Mouse (Mus musculus) brain, embryonic 14.5 days (tissue): Measurements from ENCODE around the gene Wdr43. TPM values are rescaled to one million over a fixed set of nuclear protein-coding genes. Genes with fewer than 3 reads are reported as not detected.

Experiments
- DNase-seq: peaks from one replicate; pipeline ENCODE4 v3.0.0-alpha.2; 2011; ENCODE audit warnings: low read depth
- CTCF ChIP-seq: fragments of 200-500 bp; IDR thresholded peaks from 2 replicates; pipeline ENCODE4 v1.5.1; 2012; ENCODE audit warnings: inconsistent platforms, mild to moderate bottlenecking, moderate library complexity, borderline replicate concordance; ENCODE audit not compliant: insufficient read depth, insufficient read length; ENCODE audit errors: extremely low read depth
- POLR2A ChIP-seq: fragments of 200-500 bp; IDR thresholded peaks from 2 replicates; pipeline ENCODE4 v1.6.1; 2012; ENCODE audit warnings: mild to moderate bottlenecking, inconsistent platforms, borderline replicate concordance; ENCODE audit not compliant: poor library complexity, insufficient read depth, insufficient read length, severe bottlenecking; ENCODE audit errors: extremely low read depth
- polyA plus RNA-seq: library from polyadenylated mRNA; depleted of rRNA; stranded (reverse); fragments of >200 nt; gene quantifications from 2 replicates; pipeline ENCODE4 v1.2.3, GENCODE M21; 2012

Gene Wdr43
- polyA plus RNA-seq, 1 experiment = 44.8 TPM

DNA sequence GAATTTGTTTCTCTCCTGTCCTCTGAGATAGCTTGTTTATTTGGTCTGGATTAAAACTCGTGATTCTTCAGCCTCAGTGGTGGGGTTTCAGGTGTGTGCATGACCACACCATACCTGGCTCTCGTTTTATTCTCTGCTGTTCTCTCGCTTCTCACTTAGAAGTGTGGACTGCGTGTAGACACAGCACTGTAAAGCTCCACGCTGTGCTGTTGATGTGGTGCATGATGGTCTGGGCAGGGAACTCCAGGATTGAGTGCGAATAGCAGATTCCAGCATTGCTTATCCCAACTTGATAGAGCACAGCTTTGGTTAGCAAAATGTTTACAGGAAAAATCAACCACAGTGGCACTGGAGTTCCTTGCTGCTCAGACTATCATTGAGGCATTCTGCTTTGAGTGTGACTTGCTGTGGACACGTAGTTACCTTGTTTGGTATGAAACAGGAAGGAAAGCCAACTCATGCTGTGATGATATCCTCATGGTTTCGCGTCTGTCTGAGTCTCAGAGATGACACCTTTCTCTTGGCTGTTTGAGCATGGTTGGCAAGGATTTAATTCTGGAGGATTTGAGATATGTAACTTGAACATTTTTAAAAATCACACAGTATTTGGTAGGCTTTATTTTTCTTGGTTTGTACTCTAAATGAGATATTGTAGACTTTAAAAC, 24.9 kb downstream of the Wdr43 start:
- DNase-seq = peak; percentile 11
- TF ChIP-seq POLR2A (no peak), CTCF (no peak)

DNA sequence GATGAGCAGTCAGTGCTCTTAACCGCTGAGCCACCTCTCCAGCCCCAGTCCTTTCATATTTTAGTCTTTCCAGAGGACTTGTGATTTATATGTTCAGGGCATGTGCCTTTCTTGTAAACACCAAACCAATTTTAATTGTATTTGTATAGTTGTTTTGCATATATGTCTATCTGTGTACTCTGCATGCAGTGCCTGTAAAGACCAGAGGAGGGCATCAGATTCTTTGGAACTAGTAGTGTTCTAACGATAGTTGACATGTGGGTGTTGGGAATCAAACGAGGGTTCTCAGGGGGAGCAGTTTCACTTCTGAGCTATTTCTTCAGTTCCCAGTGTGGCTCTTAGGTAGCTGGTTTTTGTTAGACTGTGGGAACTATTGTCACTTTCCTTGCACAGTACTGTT, 26.5 kb downstream of the Wdr43 start:
- no peak for DNase-seq
- no peak for TF ChIP-seq CTCF
- TF ChIP-seq POLR2A = no peak

GRCm38 (mm10) chr17:71650011-71650410, 34.3 kb downstream of the Wdr43 start:
- no peak for DNase-seq
- TF ChIP-seq POLR2A = no peak
- peak; percentile 26; the same call in 1 of the 2 replicates for TF ChIP-seq CTCF

DNA sequence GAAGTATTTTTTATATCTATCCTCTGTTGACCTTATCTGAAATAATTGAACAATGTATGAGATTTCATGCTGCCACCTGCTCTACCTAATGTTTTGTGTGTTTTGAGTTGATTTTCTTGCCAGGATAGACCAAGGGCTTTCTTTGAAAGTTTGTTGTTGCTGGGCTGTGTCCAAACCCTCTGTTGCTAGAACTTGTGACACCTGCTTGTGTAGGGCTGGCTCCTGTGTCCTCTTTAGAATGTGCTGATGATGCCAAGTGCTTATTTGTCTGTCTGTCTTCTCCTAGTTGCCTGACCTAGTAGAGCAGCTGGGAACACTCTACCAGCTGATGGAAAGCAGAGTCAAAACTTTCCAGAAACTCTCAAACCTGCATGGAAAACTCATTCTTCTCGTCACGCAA, 36.8 kb downstream of the Wdr43 start:
- no peak for DNase-seq

GRCm38 (mm10) chr17:71652934-71653333, 37.2 kb downstream of the Wdr43 start:
- DNase-seq = no peak
- TF ChIP-seq POLR2A (no peak), CTCF (no peak)

More for the DNA sequence above, 36.8 kb downstream of the Wdr43 start:
- TF ChIP-seq POLR2A = no peak
- no peak for TF ChIP-seq CTCF

DNA sequence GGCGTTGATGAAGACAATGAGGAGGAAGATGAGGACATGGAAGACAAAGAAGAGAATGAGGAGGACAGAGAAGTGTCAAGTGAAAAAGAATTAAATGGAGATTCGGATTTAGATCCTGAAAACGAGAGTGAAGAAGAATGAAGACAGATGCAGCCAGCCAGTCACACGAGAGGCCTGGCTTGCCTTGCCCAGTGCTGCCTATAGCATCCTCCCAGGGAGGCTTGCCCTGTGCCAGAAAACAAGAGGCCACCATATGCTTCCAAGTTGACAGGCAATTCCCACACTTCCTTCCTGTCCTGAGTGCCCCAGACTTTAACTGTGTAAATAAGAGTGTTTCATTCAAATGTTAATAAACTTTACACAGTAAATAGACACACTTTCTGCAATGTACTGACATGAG, 41.8 kb downstream of the Wdr43 start:
- DNase-seq = no peak
- TF ChIP-seq POLR2A = no peak
- TF ChIP-seq CTCF = no peak

- TF ChIP-seq POLR2A (no peak), CTCF (no peak)
- no peak for DNase-seq
These were observed 43.0 kb downstream of the Wdr43 start for GRCm38 (mm10) chr17:71658666-71659065.

- no peak for DNase-seq
- TF ChIP-seq POLR2A (no peak), CTCF (no peak)
These were observed 44.7 kb downstream of the Wdr43 start for GRCm38 (mm10) chr17:71660390-71660789.

DNA sequence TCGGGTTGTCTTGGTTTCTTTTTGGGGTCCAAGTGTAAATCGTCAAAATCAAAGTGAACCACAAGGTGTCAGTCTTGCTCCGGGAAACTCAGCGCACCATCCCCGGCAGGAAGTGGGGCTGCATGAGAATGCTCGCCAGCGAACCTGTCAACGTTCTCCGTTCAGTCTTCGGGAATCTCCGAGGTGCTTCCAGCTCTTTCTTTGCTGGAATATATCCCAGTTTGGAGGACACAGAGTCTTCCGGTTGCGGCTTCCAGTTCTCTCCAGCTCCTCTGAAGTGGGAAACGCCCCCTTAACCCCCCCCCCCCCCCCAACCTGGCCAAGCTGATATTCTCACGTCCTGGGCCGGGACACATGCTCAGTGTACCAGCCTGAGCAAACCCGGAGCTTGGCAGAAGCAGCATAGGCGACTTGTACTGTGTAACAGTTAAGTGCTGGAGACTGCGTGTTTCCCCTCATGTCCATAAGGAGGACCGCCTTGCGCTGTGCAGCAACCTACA, 47.1 kb downstream of the Wdr43 start:
- TF ChIP-seq POLR2A = no peak
- peak; percentile 93 for TF ChIP-seq CTCF
- DNase-seq = peak; percentile 91

DNA sequence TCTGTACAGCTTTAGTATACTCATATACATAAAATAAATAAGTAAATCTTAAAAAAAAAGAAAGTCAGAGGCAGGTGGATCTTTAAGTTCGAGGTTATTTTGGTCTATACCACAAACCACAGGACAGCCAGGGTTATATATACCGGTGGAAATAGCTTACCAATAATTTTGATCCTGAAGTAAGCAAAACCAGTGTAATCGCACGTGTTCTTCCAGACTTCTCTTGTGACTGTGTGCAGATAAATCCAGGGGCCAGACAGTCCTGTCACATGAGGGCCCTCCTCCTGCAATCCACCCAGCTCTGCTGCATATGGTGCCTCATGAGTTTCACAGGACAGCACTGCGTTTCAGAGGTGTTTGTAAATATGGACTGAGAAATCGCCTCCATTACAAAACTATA, 47.8 kb downstream of the Wdr43 start:
- TF ChIP-seq POLR2A (no peak), CTCF (no peak)

DNA sequence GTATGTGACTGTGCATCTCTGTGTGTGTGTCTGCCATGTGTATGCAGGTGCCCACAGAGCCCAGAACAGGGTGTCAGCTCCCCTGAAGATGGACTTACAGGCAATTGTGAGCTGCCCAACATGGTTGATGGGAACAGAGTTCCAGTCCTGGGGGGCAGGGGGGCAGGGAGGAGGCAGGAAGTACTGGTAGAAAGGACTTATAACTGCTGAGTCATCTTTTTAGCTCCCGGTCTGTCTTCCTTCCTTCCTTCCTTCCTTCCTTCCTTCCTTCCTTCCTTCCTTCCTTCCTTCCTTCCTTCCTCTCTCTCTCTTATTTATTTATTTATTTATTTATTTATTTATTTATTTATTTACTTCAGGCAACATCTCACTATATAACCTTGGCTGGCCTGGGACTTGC, 48.5 kb downstream of the Wdr43 start:
- no peak for TF ChIP-seq POLR2A
- TF ChIP-seq CTCF = no peak

More for the DNA sequence above, 47.8 kb downstream of the Wdr43 start:
- DNase-seq = no peak

GRCm38 (mm10) chr17:71665201-71665600, 49.5 kb downstream of the Wdr43 start:
- DNase-seq = no peak
- TF ChIP-seq CTCF (no peak), POLR2A (no peak)

More for the DNA sequence above, 48.5 kb downstream of the Wdr43 start:
- no peak for DNase-seq

DNA sequence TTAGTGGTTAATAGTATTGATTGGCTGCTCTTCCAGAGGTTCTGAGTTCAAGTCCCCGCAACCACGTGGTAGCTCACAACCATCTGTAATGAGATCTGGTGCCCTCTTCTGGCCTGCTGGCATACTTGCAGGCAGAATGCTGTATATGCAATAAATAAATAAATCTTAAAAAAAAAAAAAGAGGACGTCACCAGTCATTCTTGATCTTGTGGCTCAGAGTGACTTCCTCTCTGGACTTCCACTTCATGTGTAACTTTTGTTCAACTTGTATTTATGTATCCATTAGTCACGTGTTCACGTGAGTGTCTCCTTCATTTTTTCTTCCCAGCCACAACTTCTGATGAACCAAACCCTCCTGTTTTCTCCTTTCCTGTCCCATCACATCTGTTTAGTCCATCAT, 53.8 kb downstream of the Wdr43 start:
- DNase-seq = no peak
- TF ChIP-seq POLR2A = no peak

- DNase-seq = no peak
- TF ChIP-seq POLR2A = no peak
- peak; percentile 51; the same call in 1 of the 2 replicates for TF ChIP-seq CTCF
These were observed 56.3 kb downstream of the Wdr43 start for GRCm38 (mm10) chr17:71671840-71672546.
